Mouse (Mus musculus): ENCODE measurements at regions not wholly inside any gene's neighbourhood (a gene's known extent, or its start where the extent isn't known, plus 50 kb on each side); places are given as distances from the start of the nearest gene placed in this dataset.

- TF ChIP-seq CTCF (IDR thresholded peaks at IDR 0.05; ENCODE audit: control insufficient read depth, insufficient read depth, insufficient read length) (no peak), MYOD1 (IDR thresholded peaks at IDR 0.05; ENCODE audit: control insufficient read depth, insufficient read length, low read depth) (no peak), MYOG (IDR thresholded peaks at IDR 0.05; ENCODE audit: control insufficient read depth, extremely low read depth, insufficient read length) (no peak), USF1 (IDR thresholded peaks at IDR 0.05; ENCODE audit: low read depth) (no peak), MAX (IDR thresholded peaks at IDR 0.05) (no peak)
Observed at GRCm38 (mm10) chr11:56166849-56167248, 126.0 kb upstream of the Nmur2 start.

Data from C2C12 (cell line).